Mouse (Mus musculus): ENCODE measurements around the gene Rnf115.
"Not testable (repeated sequence)": the region's sequence is repeated elsewhere in the genome, so short reads cannot be mapped to it uniquely, and the experiment has no call there.

Rnf115 gene

DNA sequence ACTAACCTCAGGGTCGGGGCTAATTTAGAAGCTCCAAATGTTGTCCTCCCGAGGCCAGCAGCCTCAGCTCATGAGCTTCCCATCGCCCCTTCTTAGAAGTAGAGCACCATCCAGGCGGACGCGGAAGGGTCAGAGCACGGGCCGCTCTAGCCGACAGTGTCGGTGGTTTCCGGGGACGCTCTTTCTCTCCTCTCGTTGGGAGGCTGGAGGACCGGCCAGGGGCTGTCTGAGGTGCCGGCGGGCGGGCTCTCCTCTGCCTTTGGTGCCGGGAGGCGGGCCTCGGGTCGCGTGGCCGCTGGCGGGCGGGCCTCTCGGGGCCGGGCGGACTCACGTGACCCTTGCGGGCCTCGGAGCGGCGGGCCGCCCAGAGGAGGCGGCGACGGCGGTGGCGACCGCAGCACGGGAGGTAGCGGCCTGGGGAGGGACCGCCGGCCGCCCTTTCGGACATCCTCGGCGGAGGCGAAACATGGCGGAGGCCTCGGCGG lies at the start of gene Rnf115, which contains the start of gene Polr3c:
TSS of gene Rnf115 (plus strand) at position 322 of the 485 bp plus-strand sequence.
TSS of gene Polr3c (minus strand) at position 286 of the 485 bp plus-strand sequence.
- in situ Hi-C loops (cut with MboI, MseI) = no loop called here

DNA sequence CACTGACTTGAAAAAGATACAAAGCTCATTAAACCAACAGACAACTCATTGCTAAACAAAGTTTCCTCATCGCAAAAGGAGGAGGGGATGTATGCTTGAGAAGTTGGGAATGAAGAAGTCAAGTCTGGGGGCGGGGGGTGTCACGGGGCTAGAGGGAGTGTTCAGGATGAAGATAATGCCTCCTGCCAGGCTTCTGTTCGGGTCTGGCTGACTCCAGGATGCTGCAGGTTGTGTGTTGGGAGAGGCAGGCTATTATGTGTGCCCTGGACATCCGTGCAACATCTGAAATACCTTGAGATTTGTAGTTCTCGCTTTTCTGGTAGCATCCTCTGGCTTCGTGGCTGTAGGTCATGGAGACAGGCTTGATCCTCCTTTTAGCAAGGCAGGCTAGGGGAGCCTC lies 49.0 kb upstream of the Rnf115 start:
- in situ Hi-C loops (cut with MboI, MseI) = no loop called here

DNA sequence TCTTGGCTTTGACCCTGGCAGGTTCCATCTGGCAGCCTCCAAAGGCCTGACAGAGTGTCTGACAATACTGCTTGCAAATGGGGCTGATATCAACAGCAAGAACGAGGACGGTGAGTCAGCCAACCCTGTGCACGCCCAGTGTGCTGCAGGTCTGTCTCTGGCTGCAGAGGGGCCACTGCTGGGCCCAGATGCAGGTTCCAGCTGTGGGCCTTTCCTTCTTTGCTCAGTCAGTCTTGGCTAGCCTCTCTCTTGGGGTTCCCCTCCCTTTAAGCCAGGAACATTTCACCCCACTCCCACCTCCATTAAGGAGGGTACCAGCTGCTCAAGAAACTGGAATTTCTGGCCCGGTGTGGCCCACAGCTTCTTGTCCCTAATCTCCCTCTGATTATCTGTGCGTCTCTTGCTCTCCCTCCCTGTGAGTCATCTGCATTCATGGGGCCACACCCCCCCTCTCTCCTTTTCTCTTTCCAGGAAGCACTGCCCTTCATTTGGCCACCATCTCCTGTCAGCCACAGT lies 48.2 kb upstream of the Rnf115 start:
- in situ Hi-C loops (cut with MboI, MseI) = no loop called here

DNA sequence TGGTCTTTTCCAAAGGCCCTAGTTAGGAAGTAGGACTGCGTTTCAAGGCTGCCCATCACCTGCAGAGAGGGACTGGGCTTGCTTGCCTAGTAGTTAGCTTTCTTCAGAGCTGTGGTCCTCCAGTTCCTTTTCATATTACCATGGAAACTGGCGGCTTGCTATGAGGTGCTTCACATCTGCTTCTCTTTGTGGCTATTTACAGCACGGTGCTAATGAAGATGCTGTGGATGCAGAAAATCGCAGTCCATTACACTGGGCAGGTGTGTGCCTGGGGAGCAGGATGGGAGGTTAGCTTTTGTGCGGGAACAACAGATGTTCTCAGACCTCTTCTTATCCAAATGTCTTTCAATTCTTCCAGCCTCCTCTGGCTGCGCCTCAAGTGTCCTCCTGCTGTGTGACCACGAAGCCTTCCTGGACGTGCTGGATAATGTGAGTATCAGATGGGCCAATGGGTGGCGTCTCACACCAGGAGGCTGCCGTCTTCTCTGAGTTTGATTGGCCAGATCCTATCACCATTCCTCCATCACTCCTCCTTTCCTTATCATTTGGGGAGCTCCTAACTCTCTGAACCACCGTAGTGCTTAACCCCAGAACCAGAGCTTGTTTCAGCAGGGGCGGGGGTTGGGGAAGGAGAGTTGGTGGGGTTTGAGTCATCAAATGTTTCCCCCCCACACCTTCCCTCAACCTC lies 47.1 kb upstream of the Rnf115 start:
- in situ Hi-C loops (cut with MboI, MseI) = no loop called here

DNA sequence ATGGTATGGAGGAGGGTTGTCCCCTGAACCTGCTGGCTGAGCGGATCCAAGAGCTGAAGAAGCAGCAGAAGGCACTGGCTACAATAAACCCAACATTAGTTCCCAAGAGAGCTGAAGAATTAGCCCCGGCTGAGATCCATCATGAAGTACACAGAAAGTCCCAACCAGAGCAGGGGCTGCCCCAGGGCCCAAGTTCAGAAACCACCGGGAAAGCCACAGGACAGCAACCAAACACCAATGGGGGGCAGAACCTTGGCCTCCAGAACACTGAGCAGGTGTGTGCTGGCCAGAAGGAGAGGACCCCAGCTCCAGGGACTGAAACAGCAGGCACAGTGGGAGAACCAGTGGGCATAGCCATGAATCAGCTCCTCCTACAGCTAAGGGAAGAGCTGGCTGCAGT lies 44.0 kb upstream of the Rnf115 start:
- in situ Hi-C loops (cut with MboI, MseI) = no loop called here

DNA sequence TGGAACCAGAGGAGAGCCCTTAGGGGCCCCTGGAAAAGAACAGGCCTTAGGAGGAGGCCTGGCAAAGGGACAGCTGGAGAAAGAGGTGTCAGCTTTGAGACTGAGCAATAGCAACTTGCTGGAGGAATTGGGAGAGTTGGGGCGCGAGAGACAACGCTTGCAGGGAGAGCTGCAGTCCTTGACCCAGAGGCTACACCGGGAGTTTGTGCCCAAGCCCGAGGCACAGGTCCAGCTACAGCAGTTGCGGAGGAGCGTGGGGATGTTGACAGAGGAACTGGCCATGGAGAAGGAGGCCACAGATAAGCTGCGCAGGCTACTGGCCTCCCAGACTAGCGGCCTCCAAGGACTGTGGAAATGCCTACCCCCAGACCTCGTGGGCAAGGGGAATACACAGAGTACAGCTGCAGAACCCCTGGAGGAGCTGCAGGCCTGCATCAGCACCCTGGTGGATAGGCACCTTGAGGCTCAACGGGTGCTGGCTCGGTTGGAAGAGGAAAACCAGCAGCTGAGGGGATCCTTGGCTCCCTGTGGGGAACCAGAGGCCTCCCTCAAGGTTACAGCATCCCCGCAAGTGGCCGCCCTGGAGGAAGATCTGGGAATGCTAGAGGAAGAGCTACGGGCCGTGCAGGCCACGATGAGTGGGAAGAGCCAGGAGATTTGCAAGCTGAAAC lies 43.2 kb upstream of the Rnf115 start:
- in situ Hi-C loops (cut with MboI, MseI) = no loop called here

DNA sequence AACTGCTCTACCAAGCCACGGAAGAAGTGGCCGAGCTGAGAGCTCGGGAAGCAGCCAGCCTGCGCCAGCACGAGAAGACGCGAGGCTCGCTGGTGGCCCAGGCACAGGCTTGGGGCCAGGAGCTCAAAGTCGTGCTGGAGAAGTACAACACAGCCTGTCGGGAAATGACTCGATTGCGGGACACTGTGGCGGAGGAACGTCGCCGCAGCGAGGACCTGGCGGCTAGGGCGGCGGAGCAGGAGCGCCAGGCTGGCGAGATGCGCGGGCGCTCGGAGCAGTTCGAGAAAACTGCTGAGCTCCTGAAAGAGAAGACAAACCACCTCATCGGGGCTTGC lies 42.7 kb upstream of the Rnf115 start:
- in situ Hi-C loops (cut with MboI, MseI) = no loop called here

DNA sequence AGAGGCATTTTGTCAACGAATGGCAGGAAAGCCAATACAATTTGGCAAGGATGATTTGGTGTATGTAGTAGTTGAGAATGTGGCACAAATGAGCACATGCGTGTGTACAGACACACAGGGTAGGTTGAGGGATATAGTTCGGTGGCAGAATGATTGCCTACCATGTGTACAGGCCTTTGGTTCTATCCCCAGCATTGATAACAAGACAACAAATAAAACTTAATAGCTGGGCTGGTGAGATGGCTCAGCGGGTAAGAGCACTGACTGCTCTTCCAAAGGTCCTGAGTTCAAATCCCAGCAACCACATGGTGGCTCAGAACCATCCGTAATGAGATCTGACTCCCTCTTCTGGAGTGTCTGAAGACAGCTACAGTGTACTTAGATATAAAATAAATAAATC lies 41.4 kb upstream of the Rnf115 start:
- in situ Hi-C loops (cut with MboI, MseI) = not testable (repeated sequence)

DNA sequence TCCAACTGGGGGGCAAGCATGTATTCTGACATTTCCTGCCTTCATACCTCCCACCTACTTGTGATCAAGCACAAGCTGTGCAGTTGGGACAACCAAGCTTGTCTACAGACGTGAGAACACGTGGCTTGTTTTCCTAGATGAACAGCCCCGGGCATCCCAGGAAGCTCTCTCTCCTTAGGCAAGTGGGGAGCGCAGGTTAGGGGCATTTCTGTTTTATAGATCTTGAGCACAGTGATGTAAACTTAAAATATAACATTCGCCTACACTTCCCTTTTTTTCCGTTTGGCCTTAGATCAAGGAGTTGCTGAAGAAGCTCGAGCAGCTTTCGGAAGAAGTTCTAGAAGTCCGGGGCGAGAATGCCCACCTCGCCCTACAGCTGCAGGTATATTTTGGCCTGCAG lies 38.6 kb upstream of the Rnf115 start:
- in situ Hi-C loops (cut with MboI, MseI) = no loop called here

DNA sequence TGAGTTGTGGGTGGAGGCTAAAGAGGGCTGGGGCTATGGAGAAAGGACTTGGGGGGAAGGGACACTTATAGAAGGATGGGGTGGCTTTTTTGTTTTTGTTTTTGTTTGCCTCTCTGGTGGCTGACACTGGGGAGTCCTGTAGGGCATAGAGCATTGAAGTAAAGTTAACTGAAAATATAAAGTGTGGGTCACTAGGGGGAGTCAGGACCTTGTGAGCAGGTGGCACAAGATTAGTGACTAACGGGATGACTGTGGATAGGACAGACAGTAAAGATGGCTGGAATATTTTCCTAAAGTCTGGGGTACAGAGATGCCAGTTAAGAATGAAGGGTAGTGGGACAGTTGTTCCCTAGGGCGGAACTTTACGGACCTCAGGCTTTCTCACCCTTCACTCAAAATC lies 37.2 kb upstream of the Rnf115 start:
- in situ Hi-C loops (cut with MboI, MseI) = no loop called here

DNA sequence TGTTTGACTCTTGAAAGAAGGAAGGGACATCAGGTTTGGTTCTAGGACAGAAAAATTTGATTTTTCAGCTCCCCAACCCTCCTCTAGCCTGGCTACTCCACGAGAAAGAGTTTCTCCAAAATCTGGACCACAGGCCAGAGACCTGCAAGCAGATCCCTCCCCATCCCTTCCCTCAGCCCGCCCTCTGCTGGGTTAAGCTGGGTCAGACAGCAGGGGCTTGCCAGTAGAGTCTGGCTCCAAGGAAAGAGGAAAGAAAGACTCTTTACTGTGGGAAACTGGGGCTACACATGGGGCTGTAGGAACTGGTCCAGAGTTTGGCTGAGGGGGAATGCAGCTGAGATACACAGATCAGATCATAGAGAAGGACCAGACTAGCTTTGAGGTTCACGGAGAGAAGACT lies 35.0 kb upstream of the Rnf115 start:
- in situ Hi-C loops (cut with MboI, MseI) = no loop called here

DNA sequence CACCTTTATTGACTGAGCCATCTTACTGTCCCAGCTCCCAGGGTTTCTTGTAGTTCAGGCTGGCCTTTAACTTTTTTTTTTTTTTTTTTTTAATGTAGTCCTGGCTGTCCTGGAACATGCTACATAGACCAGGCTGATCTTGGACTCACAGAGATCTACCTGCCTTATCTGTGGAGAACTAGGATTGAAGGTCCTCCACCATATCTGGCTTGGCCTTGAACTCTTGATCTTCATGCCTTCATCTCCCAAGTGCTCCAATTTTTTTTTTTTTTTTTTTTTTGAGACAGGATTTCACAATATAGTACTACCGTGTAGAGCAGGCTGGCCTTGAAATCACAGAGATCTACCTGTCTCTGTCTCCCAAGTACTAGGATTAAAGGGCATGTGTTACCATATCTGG lies 33.9 kb upstream of the Rnf115 start:
- in situ Hi-C loops (cut with MboI, MseI) = no loop called here

DNA sequence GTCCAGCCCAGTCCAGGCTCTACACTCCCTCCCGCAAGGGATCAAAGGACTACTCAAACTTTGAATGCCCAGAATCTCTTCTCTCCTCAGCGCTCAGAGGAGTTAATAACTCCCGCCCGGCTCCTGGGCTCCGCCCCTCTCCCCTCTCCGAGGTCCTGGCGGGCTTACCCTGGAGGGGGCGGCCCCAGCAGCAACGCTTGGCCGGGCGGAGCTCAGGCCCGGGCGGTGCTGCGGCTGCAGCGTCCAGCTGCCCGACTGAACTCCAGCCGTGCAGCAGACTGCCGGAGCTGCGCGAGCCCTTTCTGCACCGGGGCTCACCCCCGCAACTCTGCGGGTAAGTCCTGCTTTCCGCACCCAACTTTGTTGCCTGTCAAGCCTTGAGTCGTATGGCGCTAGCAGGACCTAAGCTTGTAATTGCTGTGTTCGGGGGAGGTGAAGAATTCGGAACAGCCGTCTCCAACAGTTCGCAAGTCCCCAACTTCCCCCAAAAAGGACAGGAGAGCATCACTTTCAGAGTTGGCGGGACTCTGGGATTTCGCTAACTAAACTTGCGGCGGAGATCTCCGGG lies 31.2 kb upstream of the Rnf115 start, which contains the start of gene Pias3:
TSS of gene Pias3 (plus strand) at position 187 of the 568 bp plus-strand sequence.
- in situ Hi-C loops (cut with MboI, MseI) = no loop called here

DNA sequence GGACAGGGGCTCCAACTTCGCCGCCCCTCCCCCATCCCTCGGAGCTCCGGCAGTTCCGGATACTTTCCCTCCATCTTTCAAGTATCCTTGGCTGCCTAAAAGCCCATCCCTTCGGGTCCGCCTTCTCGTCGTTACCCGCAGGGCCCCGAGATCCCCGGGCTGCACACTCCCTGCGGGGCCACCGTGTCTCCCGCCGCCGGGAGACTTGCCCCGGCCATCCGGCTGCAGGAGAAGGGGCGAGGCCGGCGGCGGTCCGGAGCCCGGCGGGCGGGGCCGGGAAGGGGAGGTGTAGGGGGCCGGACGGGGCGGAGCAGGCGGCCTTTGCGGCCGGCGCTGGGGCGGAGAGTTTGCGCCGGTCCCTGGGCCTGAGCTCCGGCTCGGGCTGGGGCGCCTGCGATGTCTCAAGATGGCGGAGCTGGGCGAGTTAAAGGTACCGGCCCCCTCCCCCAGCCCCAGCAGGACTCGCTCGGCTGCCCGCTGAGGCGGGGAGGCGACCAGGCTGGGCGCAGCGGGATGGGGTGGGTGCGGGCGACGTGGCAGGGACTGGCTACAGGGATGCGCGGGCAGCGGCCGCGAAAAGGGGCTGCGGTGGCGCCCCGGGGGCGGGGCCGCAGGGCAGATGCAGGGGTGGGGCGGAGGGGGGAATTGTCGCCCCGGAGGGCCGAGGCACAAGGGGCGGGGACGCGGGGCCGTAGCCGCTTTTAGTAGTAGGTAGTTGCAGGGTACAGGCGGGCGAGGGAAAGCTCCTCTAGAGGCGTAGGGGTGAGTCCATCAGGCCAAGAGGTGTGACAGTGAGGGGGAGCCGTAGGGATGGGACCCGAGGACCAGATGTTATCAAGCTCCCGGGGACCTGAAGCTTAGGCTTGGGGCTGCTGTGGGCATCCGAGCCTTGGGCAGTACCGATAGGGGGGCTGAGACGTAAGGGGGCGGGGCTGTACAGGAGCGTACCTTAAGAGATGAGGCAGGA lies 30.4 kb upstream of the Rnf115 start:
- in situ Hi-C loops (cut with MboI, MseI) = no loop called here

DNA sequence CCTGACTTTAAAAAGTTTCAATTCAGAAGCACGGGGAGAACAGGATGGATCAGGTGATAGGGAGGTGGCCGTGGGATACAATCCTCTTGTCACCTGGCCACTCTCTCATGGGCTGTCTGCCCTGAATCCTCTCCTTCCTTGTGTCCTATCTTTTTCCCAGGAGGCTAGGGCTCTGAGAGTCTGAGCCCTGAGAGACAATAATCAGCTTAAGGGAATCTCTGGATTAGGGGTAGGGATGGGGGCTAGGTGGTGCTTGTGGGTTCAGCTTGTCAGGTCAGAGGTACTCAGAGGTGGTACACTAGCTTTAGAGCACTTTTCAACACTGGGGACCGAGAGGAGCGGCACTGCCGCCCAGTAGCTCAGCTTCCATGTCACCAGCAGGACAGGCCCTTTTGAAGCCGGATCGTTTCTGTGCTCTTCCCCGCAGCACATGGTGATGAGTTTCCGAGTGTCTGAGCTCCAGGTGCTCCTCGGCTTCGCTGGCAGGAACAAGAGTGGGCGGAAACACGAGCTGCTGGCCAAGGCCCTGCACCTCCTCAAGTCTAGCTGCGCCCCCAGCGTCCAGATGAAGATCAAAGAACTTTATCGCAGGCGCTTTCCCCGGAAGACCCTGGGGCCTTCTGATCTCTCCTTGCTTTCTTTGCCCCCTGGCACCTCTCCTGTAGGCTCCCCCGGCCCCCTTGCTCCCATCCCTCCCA lies 28.3 kb upstream of the Rnf115 start:
- in situ Hi-C loops (cut with MboI, MseI) = no loop called here

DNA sequence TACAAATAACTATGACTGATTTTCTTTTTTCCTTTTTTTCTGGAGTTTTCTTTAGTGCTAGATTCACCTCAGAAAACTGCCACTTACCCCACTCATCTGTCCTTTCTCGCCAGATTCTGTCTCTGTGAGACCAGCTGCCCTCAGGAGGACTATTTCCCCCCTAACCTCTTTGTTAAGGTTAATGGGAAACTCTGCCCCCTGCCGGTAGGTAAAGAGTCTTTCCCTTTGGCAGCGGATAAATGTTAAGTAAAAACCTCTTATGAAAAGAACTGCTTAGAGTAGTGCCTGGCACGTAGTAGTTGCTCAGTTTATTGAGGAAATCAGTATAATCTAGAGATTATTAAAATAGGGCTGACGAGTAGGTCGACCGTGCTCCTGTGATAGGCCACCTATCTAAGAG lies 27.1 kb upstream of the Rnf115 start:
- in situ Hi-C loops (cut with MboI, MseI) = no loop called here

DNA sequence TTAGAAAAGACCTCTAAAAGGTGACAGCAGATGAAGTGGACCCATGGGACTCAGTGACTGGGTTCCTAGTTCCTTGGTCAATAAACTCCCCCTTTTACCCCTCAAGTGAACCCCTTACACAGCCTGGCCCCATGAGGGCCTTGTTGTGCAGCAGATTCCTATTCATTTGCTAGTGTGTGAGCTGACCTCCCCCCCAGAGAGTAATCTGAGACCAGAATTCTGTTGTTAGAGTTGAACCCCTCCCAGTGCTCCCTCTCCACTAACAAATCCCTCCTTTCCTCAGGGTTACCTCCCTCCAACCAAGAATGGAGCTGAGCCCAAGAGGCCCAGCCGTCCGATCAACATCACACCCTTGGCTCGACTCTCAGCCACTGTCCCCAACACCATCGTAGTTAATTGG lies 26.5 kb upstream of the Rnf115 start:
- in situ Hi-C loops (cut with MboI, MseI) = no loop called here

DNA sequence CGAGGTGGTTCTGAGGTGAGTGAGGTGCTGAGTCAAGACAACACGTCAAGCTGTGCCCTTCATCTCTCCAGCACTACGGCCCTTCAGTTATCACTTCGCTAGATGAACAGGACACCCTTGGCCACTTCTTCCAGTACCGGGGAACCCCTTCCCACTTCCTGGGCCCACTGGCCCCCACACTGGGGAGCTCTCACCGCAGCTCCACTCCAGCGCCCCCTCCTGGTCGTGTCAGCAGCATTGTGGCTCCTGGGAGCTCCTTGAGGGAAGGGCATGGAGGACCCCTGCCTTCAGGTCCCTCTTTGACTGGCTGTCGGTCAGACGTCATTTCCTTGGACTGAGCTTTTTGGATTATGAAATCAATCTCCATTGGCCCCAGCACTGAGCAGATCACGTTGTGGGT lies 22.7 kb upstream of the Rnf115 start:
- in situ Hi-C loops (cut with MboI, MseI) = no loop called here

DNA sequence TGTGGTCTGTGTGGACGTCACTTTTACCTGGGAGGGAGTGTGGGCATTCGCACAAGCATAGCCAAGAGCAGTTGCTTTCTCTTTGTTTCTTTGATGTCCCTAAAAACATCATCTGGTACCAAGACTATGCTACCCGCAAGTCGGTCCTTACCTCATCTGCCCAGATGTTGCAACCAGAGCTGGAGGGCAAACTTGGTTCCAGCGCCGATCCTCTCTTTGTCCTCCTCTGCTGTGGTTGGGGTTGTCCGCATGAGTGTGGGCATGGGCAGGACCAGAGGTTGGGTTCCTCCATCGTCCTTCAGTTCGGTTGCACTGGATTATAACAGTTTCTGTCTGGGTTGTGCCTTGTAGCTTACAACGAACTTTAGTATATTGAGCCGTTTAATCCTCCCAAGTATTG lies 21.2 kb upstream of the Rnf115 start:
- in situ Hi-C loops (cut with MboI, MseI) = no loop called here

DNA sequence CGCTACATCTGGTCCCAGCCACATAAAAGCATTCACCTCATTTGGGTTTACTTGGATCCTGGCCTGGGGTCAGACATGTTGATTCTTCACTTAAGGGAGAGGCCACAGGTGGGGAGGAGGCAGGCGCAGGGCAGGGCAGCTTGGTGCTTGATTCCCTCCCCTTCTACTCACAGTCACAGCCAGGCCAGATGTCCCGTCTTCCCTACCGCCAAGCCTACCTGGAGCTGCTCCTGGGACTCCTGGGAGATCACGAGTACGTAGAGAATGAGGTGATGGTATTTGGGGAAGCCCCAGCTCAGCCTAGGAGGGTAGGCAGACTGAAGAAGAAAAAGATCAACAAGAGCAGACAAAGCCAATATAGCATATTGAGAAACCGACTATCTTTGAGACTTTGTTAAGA lies 20.5 kb upstream of the Rnf115 start:
- in situ Hi-C loops (cut with MboI, MseI) = no loop called here
